Mouse (Mus musculus): ENCODE data around the gene Maged2. TPM values are rescaled to one million over a fixed set of nuclear protein-coding genes. Genes with fewer than 3 reads are reported as not detected.
"Not testable (repeated sequence)": the region's sequence is repeated elsewhere in the genome, so short reads cannot be mapped to it uniquely, and the experiment has no call there.

Gene Maged2
- total and polyA plus RNA-seq, 3 experiments = 0.08 to 0.33 TPM; not detected in 1

- Histone ChIP-seq H3K27me3 (ENCODE audit: insufficient read depth, low read length) (peaks cover 4% of the 10 kb centered on the region; the same call in 1 of the 2 replicates), H3K4me1 (ENCODE audit: insufficient read depth, low read depth, low read length) (peaks cover 2% of the 10 kb centered on the region; the same call in 1 of the 2 replicates), H3K4me3 (ENCODE audit: low read depth, low read length) (no peak overlapping the region), H3K9me3 (replicated peaks) (no peaks in the 10 kb centered on the region), H3K36me3 (replicated peaks) (no peaks in the 10 kb centered on the region)
- DNase-seq (ENCODE audit: low spot score) (no peak), ATAC-seq (ENCODE audit: extremely low read depth, insufficient number of reproducible peaks, low FRiP score, poor library complexity, severe bottlenecking) (no peak)
- TF ChIP-seq GATA1 (IDR thresholded peaks at IDR 0.05; ENCODE audit: borderline replicate concordance, low read length) (no peak), CTCF (IDR thresholded peaks at IDR 0.05; ENCODE audit: low read depth, low read length) (no peak), GATA2 (IDR thresholded peaks at IDR 0.05; ENCODE audit: borderline replicate concordance, low read depth, low read length) (no peak), POLR2AphosphoS5 (IDR thresholded peaks at IDR 0.05; ENCODE audit: insufficient replicate concordance, low read depth, low read length) (no peak), TAL1 (conservative IDR thresholded peaks at IDR 0.05; ENCODE audit: low read depth, low read length) (no peak)
These were observed 544 bp downstream of the Maged2 start for GRCm38 (mm10) chrX:150813464-150814138.

DNA sequence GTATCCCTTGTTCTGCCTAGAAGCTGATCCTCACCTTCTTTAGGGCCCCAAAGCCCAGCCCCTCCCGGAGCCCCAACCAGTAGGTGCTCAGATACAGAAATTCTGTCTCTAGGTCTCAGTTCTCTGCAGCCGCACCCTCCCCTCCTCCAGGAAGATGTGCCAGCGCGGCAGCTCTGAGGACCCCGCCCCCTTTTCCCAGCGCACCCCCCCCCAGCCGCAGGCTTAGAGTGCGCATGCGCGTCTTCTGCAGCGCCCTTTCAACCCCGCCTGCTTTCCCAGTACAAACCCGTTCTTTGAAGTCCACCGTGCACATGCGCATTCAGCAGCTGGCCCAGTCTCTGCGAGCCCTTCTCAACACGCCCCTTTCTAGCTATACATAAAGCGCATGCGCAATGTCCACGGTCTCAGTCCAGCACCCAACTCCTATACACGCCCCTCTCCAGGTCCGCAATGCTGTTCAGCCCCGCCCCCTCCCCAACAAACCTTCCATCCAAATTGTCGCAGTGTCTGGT lies 1.3 kb downstream of the Maged2 start:
- TF ChIP-seq GATA1 (IDR thresholded peaks at IDR 0.05; ENCODE audit: borderline replicate concordance, low read length) (no peak), TAL1 (conservative IDR thresholded peaks at IDR 0.05; ENCODE audit: low read depth, low read length) (no peak), GATA2 (IDR thresholded peaks at IDR 0.05; ENCODE audit: borderline replicate concordance, low read depth, low read length) (no peak), CTCF (IDR thresholded peaks at IDR 0.05; ENCODE audit: low read depth, low read length) (no peak)
- Histone ChIP-seq H3K27me3 (ENCODE audit: insufficient read depth, low read length) (peaks cover 4% of the 10 kb centered on the region; the same call in 1 of the 2 replicates), H3K4me1 (ENCODE audit: insufficient read depth, low read depth, low read length) (peaks cover 2% of the 10 kb centered on the region; the same call in 1 of the 2 replicates), H3K4me3 (ENCODE audit: low read depth, low read length) (no peak overlapping the region; the same call in 1 of the 2 replicates), H3K9me3 (replicated peaks) (no peaks in the 10 kb centered on the region), H3K36me3 (replicated peaks) (no peaks in the 10 kb centered on the region)
- no peak for DNase-seq (ENCODE audit: low spot score)
- ATAC-seq (ENCODE audit: extremely low read depth, insufficient number of reproducible peaks, low FRiP score, poor library complexity, severe bottlenecking) = no peak

GRCm38 (mm10) chrX:150800987-150801386 lies 13.2 kb downstream of the Maged2 start:
- not testable (repeated sequence) for H3K27me3 ChIP-seq (ENCODE audit: insufficient read depth, low read length); DNase-seq (ENCODE audit: low spot score); ATAC-seq (ENCODE audit: extremely low read depth, insufficient number of reproducible peaks, low FRiP score, poor library complexity, severe bottlenecking); H3K4me1 ChIP-seq (ENCODE audit: insufficient read depth, low read depth, low read length); H3K9me3 ChIP-seq (replicated peaks); H3K4me3 ChIP-seq (ENCODE audit: low read depth, low read length); H3K36me3 ChIP-seq (replicated peaks)

DNA sequence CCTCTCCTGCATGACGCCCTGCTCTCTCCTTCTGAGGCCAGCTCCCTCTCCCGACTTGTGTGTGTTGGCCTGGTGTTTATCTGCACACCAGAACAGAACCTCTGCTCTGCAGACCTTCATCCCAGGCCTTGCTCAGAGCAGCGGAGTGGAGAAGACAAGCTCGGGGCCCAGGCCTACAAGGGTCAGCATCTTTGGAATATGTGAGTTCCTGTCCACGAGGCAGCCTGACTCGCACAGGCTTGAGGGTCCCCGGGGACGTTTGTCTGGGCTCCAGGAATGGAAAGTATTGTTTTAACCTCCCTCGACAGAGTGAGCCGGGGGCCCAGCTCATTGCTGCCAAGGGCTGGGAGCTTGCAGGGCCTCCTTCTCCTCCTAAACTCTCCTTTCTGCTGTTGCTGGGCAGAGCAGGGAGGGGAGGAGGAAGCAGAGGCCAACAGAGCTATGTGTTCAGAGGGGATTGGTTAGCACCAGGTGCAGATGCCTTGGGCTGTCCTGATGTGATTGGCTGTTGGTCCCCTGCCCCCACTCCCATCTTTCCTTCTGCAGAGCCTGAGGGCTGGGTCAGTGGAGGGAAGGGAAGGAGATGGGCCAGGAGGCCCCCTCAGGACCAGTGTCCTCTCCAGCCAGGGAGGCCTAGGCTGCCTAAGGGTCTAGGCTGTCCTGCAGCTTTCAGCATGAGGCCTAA lies 15.5 kb downstream of the Maged2 start:
- not testable (repeated sequence) for H3K4me1 ChIP-seq (ENCODE audit: insufficient read depth, low read depth, low read length); H3K9me3 ChIP-seq (replicated peaks); H3K27me3 ChIP-seq (ENCODE audit: insufficient read depth, low read length); H3K36me3 ChIP-seq (replicated peaks); DNase-seq (ENCODE audit: low spot score); ATAC-seq (ENCODE audit: extremely low read depth, insufficient number of reproducible peaks, low FRiP score, poor library complexity, severe bottlenecking); H3K4me3 ChIP-seq (ENCODE audit: low read depth, low read length)

Other genes with a start within 250 kb of the Maged2 start
- 10.0 and 19.6 TPM in 2 replicates for gene Pfkfb1, start 226.1 kb downstream of the Maged2 start, total RNA-seq (2014; fragmentation: Nextera tagmentation)
- gene Pfkfb1, start 226.1 kb downstream of the Maged2 start, total RNA-seq (2017) = 4.9 and 5.0 TPM in 2 replicates
- 0.28 and 0.51 TPM in 2 replicates for gene Pfkfb1, start 226.1 kb downstream of the Maged2 start, polyA plus RNA-seq (2012)
- gene Apex2, start 224.5 kb downstream of the Maged2 start, total RNA-seq (2014; fragmentation: Nextera tagmentation) = 21.0 and 22.8 TPM in 2 replicates
- 7.7 and 8.0 TPM in 2 replicates for gene Apex2, start 224.5 kb downstream of the Maged2 start, total RNA-seq (2017)
- gene Apex2, start 224.5 kb downstream of the Maged2 start, polyA plus RNA-seq (2012) = 1.2 and 1.3 TPM in 2 replicates
- gene Tro, start 156.8 kb downstream of the Maged2 start, total RNA-seq (2014; fragmentation: Nextera tagmentation) = not detected in 2 replicates
- 0.05 TPM in 1 of 2 replicates, not detected in the other for gene Tro, start 156.8 kb downstream of the Maged2 start, total RNA-seq (2017)
- gene Tro, start 156.8 kb downstream of the Maged2 start, polyA plus RNA-seq (2012) = not detected in 2 replicates
- 63.5 and 72.8 TPM in 2 replicates for gene Gnl3l, start 203.0 kb upstream of the Maged2 start, total RNA-seq (2014; fragmentation: Nextera tagmentation)
- gene Gnl3l, start 203.0 kb upstream of the Maged2 start, total RNA-seq (2017) = 59.6 and 71.5 TPM in 2 replicates
- 1.9 and 2.4 TPM in 2 replicates for gene Gnl3l, start 203.0 kb upstream of the Maged2 start, polyA plus RNA-seq (2012)
- gene Fgd1, start 231.8 kb upstream of the Maged2 start, total RNA-seq (2014; fragmentation: Nextera tagmentation) = not detected in 2 replicates
- not detected in 2 replicates for gene Fgd1, start 231.8 kb upstream of the Maged2 start, total RNA-seq (2017)
- not detected in 2 replicates for gene Fgd1, start 231.8 kb upstream of the Maged2 start, polyA plus RNA-seq (2012)